Mouse (Mus musculus) MEL (cell line): ENCODE measurements at regions not wholly inside any gene's neighbourhood (a gene's known extent, or its start where the extent isn't known, plus 50 kb on each side); places are given as distances from the start of the nearest gene placed in this dataset.

ENCODE experiments used
- DNase-seq: peaks from one replicate; pipeline ENCODE4 v3.0.0; 2011; ENCODE audit warnings: low read depth, low spot score
- H3K27ac ChIP-seq: 2 replicates; pipeline ENCODE4 v1.5.1; 2012; ENCODE audit warnings: low read depth, mild to moderate bottlenecking, control low read depth, low read length, moderate library complexity; ENCODE audit not compliant: control insufficient read depth
- H3K27me3 ChIP-seq, 2 experiments: fragments of 150-350 bp in 1 of 2; sonication (generic) in 1 of 2; 2 replicates each; pipeline ENCODE4 v1.6.1; 2012; ENCODE audit warnings: low read length in 2 of 2, mild to moderate bottlenecking in 2 of 2, improper control_type of control experiment in 1 of 2, moderate library complexity in 1 of 2; ENCODE audit not compliant: insufficient read depth in 2 of 2, control insufficient read depth in 1 of 2
- H3K36me3 ChIP-seq, 2 experiments: 2 replicates each; pipeline ENCODE4 v1.6.1; 2012 to 2014; ENCODE audit warnings: low read length in 2 of 2, improper control_type of control experiment in 1 of 2, inconsistent platforms in 1 of 2, mild to moderate bottlenecking in 1 of 2; ENCODE audit not compliant: insufficient read depth in 2 of 2, control insufficient read depth in 1 of 2
- H3K4me1 ChIP-seq, 2 experiments: fragments of 150-350 bp in 1 of 2; sonication (generic) in 1 of 2; 2 replicates each; pipeline ENCODE4 v1.6.1; 2012; ENCODE audit warnings: low read length in 2 of 2, improper control_type of control experiment in 1 of 2, mild to moderate bottlenecking in 1 of 2; ENCODE audit not compliant: insufficient read depth in 2 of 2, control insufficient read depth in 1 of 2
- H3K4me3 ChIP-seq, 2 experiments: fragments of 150-350 bp in 1 of 2; sonication (generic) in 1 of 2; 2 replicates each; pipeline ENCODE4 v1.5.1; 2012; ENCODE audit warnings: low read depth in 2 of 2, low read length in 2 of 2, mild to moderate bottlenecking in 2 of 2, moderate library complexity in 2 of 2, control low read depth in 1 of 2, improper control_type of control experiment in 1 of 2; ENCODE audit not compliant: control insufficient read depth in 1 of 2, insufficient read depth in 1 of 2
- H3K79me2 ChIP-seq: 2 replicates; pipeline ENCODE4 v1.6.1; 2012; ENCODE audit warnings: mild to moderate bottlenecking, low read length, moderate library complexity; ENCODE audit not compliant: control insufficient read depth, poor library complexity, insufficient read depth
- H3K9ac ChIP-seq: 2 replicates; pipeline ENCODE4 v1.6.1; 2012; ENCODE audit warnings: low read depth, mild to moderate bottlenecking, control low read depth, low read length, moderate library complexity; ENCODE audit not compliant: control insufficient read depth, poor library complexity, severe bottlenecking
- H3K9me3 ChIP-seq: fragments of 150-350 bp; sonication (generic); replicated peaks from 2 replicates; pipeline ENCODE4 v1.6.1; 2012; ENCODE audit warnings: mild to moderate bottlenecking, low read length, improper control_type of control experiment, moderate library complexity; ENCODE audit not compliant: insufficient read depth
- BHLHE40 ChIP-seq: IDR thresholded peaks from 2 replicates; pipeline ENCODE4 v1.6.1; 2012; ENCODE audit warnings: low read depth, mild to moderate bottlenecking, inconsistent platforms, low read length, improper control_type of control experiment, borderline replicate concordance
- CTCF ChIP-seq, 3 experiments: IDR thresholded peaks in 2 of 3; conservative IDR thresholded peaks in 1 of 3; 2 replicates each; pipeline ENCODE4 v1.5.1; 2011 to 2012; ENCODE audit warnings: low read length in 3 of 3, low read depth in 2 of 3, mild to moderate bottlenecking in 2 of 3, improper control_type of control experiment in 1 of 3, inconsistent platforms in 1 of 3, mixed read lengths in 1 of 3, moderate library complexity in 1 of 3; ENCODE audit not compliant: control insufficient read depth in 1 of 3, insufficient read depth in 1 of 3, poor library complexity in 1 of 3, severe bottlenecking in 1 of 3
- EP300 ChIP-seq, 2 experiments: IDR thresholded peaks; 2 replicates each; pipeline ENCODE4 v1.6.1; 2011; ENCODE audit warnings: improper control_type of control experiment in 2 of 2, low read length in 2 of 2, low read depth in 1 of 2, mild to moderate bottlenecking in 1 of 2
- ETS1 ChIP-seq: IDR thresholded peaks from 2 replicates; pipeline ENCODE4 v1.6.1; 2012; ENCODE audit warnings: low read depth, mild to moderate bottlenecking, inconsistent platforms, low read length, improper control_type of control experiment, moderate library complexity
- GABPA ChIP-seq: IDR thresholded peaks from 2 replicates; pipeline ENCODE4 v1.6.1; 2012; ENCODE audit warnings: low read depth, mild to moderate bottlenecking, inconsistent platforms, low read length, improper control_type of control experiment, moderate library complexity
- JUND ChIP-seq: IDR thresholded peaks from 2 replicates; pipeline ENCODE4 v1.6.1; 2011; ENCODE audit warnings: low read depth, mild to moderate bottlenecking, improper control_type of control experiment, low read length
- KAT2A ChIP-seq: conservative IDR thresholded peaks from 2 replicates; pipeline ENCODE4 v1.6.1; 2012; ENCODE audit warnings: low read depth, low read length, improper control_type of control experiment, inconsistent platforms
- MAFK ChIP-seq: IDR thresholded peaks from 2 replicates; pipeline ENCODE4 v1.6.1; 2011; ENCODE audit warnings: low read depth, mild to moderate bottlenecking, low read length, improper control_type of control experiment, borderline replicate concordance
- MAZ ChIP-seq: IDR thresholded peaks from 2 replicates; pipeline ENCODE4 v1.6.1; 2012; ENCODE audit warnings: low read depth, mild to moderate bottlenecking, inconsistent platforms, low read length, improper control_type of control experiment
- MEF2A ChIP-seq: IDR thresholded peaks from 2 replicates; pipeline ENCODE4 v1.6.1; 2014; ENCODE audit warnings: low read depth, mild to moderate bottlenecking, inconsistent platforms, low read length, improper control_type of control experiment; ENCODE audit not compliant: poor library complexity, insufficient replicate concordance, severe bottlenecking; ENCODE audit errors: extremely low read depth
- MYB ChIP-seq: IDR thresholded peaks from 2 replicates; pipeline ENCODE4 v1.6.1; 2011; ENCODE audit warnings: mild to moderate bottlenecking, low read depth, low read length, improper control_type of control experiment
- MYC ChIP-seq: IDR thresholded peaks from 2 replicates; pipeline ENCODE4 v1.6.1; 2011; ENCODE audit warnings: low read depth, mild to moderate bottlenecking, low read length, improper control_type of control experiment, moderate library complexity
- NELFE ChIP-seq: IDR thresholded peaks from 2 replicates; pipeline ENCODE4 v1.6.1; 2011; ENCODE audit warnings: low read depth, low read length, improper control_type of control experiment
- POLR2A ChIP-seq, 2 experiments: IDR thresholded peaks; 2 replicates each; pipeline ENCODE4 v1.6.1; 2011 to 2012; ENCODE audit warnings: low read length in 2 of 2, mild to moderate bottlenecking in 2 of 2, control low read depth in 1 of 2, improper control_type of control experiment in 1 of 2, low read depth in 1 of 2, moderate library complexity in 1 of 2; ENCODE audit not compliant: control insufficient read depth in 1 of 2, insufficient read depth in 1 of 2, poor library complexity in 1 of 2
- RAD21 ChIP-seq: IDR thresholded peaks from 2 replicates; pipeline ENCODE4 v1.6.1; 2011; ENCODE audit warnings: mild to moderate bottlenecking, low read depth, low read length, improper control_type of control experiment
- SIN3A ChIP-seq: IDR thresholded peaks from 2 replicates; pipeline ENCODE4 v1.6.1; 2012; ENCODE audit warnings: low read length, improper control_type of control experiment, inconsistent platforms
- TAL1 ChIP-seq: IDR thresholded peaks from 2 replicates; pipeline ENCODE4 v1.6.1; 2012; ENCODE audit warnings: mild to moderate bottlenecking, inconsistent platforms, low read length, moderate library complexity, mixed read lengths
- USF2 ChIP-seq, 2 experiments: IDR thresholded peaks; 2 replicates each; pipeline ENCODE4 v1.6.1; 2011 to 2012; ENCODE audit warnings: improper control_type of control experiment in 2 of 2, low read length in 2 of 2, borderline replicate concordance in 1 of 2, inconsistent platforms in 1 of 2, low read depth in 1 of 2, mild to moderate bottlenecking in 1 of 2; ENCODE audit not compliant: insufficient read depth in 1 of 2

DNA sequence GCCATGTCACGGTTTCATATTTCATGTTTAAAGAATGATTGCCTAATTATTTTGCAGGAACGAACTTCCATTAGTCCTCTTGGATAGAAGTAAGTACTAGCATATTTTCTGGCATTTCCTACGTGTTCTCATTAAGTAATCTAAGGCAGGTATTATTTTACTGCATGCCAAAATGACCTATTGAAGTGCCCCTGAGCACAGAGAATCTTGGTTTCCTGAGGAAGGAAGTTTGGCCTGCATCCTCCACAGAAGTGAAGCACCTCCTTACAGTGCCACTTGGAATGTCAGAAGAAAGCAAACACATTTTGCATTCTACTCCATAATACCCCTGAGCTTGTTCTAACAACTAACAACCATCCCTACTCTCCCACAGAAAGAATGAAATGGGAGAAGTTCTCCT lies 82.9 kb downstream of the Cavin4 start:
- no peaks in the 10 kb centered on the region for H3K36me3 ChIP-seq
- no peak for DNase-seq
- H3K27ac ChIP-seq = no peak overlapping the region
- H3K4me3 ChIP-seq = no peak overlapping the region
- no peaks in the 10 kb centered on the region for H3K4me1 ChIP-seq
- no peak overlapping the region for H3K9ac ChIP-seq
- no peaks in the 10 kb centered on the region for H3K27me3 ChIP-seq
- no peaks in the 10 kb centered on the region for H3K9me3 ChIP-seq
- H3K79me2 ChIP-seq = no peaks in the 10 kb centered on the region
- TF ChIP-seq JUND (no peak), MEF2A (no peak), MYB (no peak), RAD21 (no peak), MAFK (no peak), ETS1 (no peak), NELFE (no peak), BHLHE40 (no peak), GABPA (no peak)

- TF ChIP-seq USF2 (IDR thresholded peaks at IDR 0.05; ENCODE audit: borderline replicate concordance in 1 of 2, insufficient read depth in 1 of 2, low read depth in 1 of 2, low read length in 2 of 2) = no peak
- TF ChIP-seq TAL1 = no peak
- TF ChIP-seq CTCF (IDR thresholded peaks at IDR 0.05 in 2 of 3, conservative IDR thresholded peaks at IDR 0.05 in 1 of 3; ENCODE audit: control insufficient read depth in 1 of 3, insufficient read depth in 1 of 3, low read depth in 2 of 3, low read length in 3 of 3, poor library complexity in 1 of 3, severe bottlenecking in 1 of 3) = no peak
- no peak for TF ChIP-seq POLR2A (IDR thresholded peaks at IDR 0.05; ENCODE audit: control insufficient read depth in 1 of 2, insufficient read depth in 1 of 2, low read depth in 1 of 2, low read length in 2 of 2, poor library complexity in 1 of 2)
- no peak for TF ChIP-seq SIN3A
- no peak for TF ChIP-seq MAFK
- no peak for TF ChIP-seq MAZ
- no peak for TF ChIP-seq GABPA
- TF ChIP-seq MYC = no peak
- no peak for TF ChIP-seq KAT2A
- TF ChIP-seq JUND = no peak
- TF ChIP-seq EP300 (IDR thresholded peaks at IDR 0.05; ENCODE audit: low read depth in 1 of 2, low read length in 2 of 2) = no peak
- Histone ChIP-seq H3K36me3 (no peaks in the 10 kb centered on the region), H3K9me3 (no peaks in the 10 kb centered on the region), H3K27ac (no peak overlapping the region), H3K9ac (no peak overlapping the region), H3K4me3 (no peak overlapping the region), H3K4me1 (no peaks in the 10 kb centered on the region), H3K79me2 (no peaks in the 10 kb centered on the region), H3K27me3 (no peaks in the 10 kb centered on the region)
- no peak for DNase-seq
Observed at GRCm38 (mm10) chr4:48749566-48749965, 86.3 kb downstream of the Cavin4 start.
